In the genomic region with DNA sequence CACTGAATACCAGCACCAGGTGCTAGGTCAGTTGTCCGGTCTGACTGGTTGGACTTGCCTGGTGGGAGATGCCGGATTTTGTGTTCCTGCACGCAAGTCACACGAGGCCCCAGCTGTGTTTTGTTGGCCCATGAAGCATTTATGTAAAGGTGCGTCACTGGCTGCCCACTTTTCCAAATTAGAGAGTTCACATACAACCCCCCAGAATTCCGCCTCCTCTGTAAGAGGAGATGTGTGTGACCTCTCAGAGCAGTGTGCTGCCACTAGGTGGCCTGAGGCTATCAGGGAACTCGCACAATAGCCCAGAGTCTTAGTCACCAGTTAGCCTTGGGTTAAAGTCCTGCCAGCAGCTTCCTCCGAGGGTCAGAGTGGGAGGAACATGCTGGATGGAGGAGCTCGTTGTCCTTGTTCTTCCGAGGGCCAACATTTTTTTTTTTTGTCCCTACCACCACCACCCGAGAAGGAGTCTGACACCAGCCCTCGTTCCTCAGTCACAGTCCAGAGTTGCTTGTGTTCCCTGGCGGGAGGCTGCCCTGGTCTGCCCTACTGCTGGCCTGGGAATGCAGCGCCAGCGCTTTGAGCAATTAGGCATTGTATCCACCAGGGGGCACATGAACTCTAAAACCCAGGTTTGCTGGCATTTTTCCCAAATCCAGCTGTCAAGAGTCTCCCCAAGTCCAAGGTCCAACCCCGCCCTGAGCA, we compare ENCODE assay signal across 8 mouse cellular contexts. TPM values are rescaled to one million over a fixed set of nuclear protein-coding genes. Genes with fewer than 3 reads are reported as not detected.
A peak's percentile ranks its signal among the peaks of the same experiment; 100 is the strongest.
DNase-seq lines count a peak whose midpoint lies in the region; ATAC-seq and TF ChIP-seq lines count a peak whose summit lies in the region.

No protein-coding gene starts in this region.

- H3ac ChIP-seq in myocyte (ENCODE audit: control insufficient read depth, insufficient read length): no peak overlapping the region

- ATAC-seq in Patski: peak; percentile 58
- ATAC-seq in intestine, embryonic 15.5 days: peak; percentile 65
- ATAC-seq in limb, embryonic 15.5 days (ENCODE audit: insufficient number of reproducible peaks, low FRiP score, low TSS enrichment, low read depth): no peak

- peak overlapping the region; percentile 45 for H3K4me2 ChIP-seq in intestine, embryonic 15.5 days (replicated peaks)
- 0 out of 2 replicates have a peak overlapping the region, but pooled peaks have one; percentile 19 for H3K4me2 ChIP-seq in limb, embryonic 15.5 days
- H3K4me2 ChIP-seq in myocyte (ENCODE audit: low read depth): peak overlapping the region; percentile 79

- CTCF ChIA-PET in Patski (lab: Charles Lee): interaction anchor here (1.0 to 3.5 kb wide), 22 partner anchors 10 to 236 kb away, joined by 3 to 49 read pairs (median 4); a partner anchor contains a TSS

- WGBS in intestine, embryonic 15.5 days: 19% methylated on average over 16 of the region's 16 CpGs
- WGBS in limb, embryonic 15.5 days: 13% methylated on average over 16 of the region's 16 CpGs

- peaks cover 38% of the 10 kb centered on the region for H3K4me1 ChIP-seq in intestine, embryonic 15.5 days (replicated peaks)
- peaks cover 29% of the 10 kb centered on the region for H3K4me1 ChIP-seq in limb, embryonic 15.5 days
- peaks cover 8% of the 10 kb centered on the region for H3K4me1 ChIP-seq in testis, adult 2 months (ENCODE audit: control insufficient read depth, insufficient read depth, low read length)

- H3K36me3 ChIP-seq in intestine, embryonic 15.5 days: no peaks in the 10 kb centered on the region
- no peaks in the 10 kb centered on the region for H3K36me3 ChIP-seq in limb, embryonic 15.5 days
- peaks cover 16% of the 10 kb centered on the region for H3K36me3 ChIP-seq in myocyte (ENCODE audit: control insufficient read depth, insufficient read depth)
- no peaks in the 10 kb centered on the region for H3K36me3 ChIP-seq in testis, adult 2 months (ENCODE audit: control insufficient read depth, insufficient read depth, low read length)

- TF ChIP-seq CTCF in Patski (IDR thresholded peaks at IDR 0.05): no peak
- peak; percentile 43 for TF ChIP-seq CTCF in testis, adult 2 months (IDR thresholded peaks at IDR 0.05; ENCODE audit: control insufficient read depth, insufficient read depth, insufficient replicate concordance, low read depth, low read length)

- H3K9me3 ChIP-seq in intestine, embryonic 15.5 days: no peaks in the 10 kb centered on the region
- no peaks in the 10 kb centered on the region for H3K9me3 ChIP-seq in limb, embryonic 15.5 days

- H3K9ac ChIP-seq in intestine, embryonic 15.5 days: no peak overlapping the region
- no peak overlapping the region for H3K9ac ChIP-seq in limb, embryonic 15.5 days

- peak; percentile 90 for DNase-seq in 416B (ENCODE audit: low read depth)
- DNase-seq in Patski (ENCODE audit: low read depth, low spot score): no peak
- DNase-seq in embryo, embryonic 10.5 days (ENCODE audit: low spot score): peak; percentile 94
- DNase-seq in gastrocnemius, postnatal 4 days (ENCODE audit: low spot score in 2 of 2): peak; percentile 50 to 78

- H3K4me3 ChIP-seq in intestine, embryonic 15.5 days (replicated peaks): no peak overlapping the region
- no peak overlapping the region for H3K4me3 ChIP-seq in limb, embryonic 15.5 days
- no peak overlapping the region for H3K4me3 ChIP-seq in myocyte
- H3K4me3 ChIP-seq in testis, adult 2 months (ENCODE audit: control insufficient read depth, low read depth, low read length): no peak overlapping the region

- POLR2A ChIA-PET in Patski (lab: Charles Lee): interaction anchor here (1.1 to 1.7 kb wide), 3 partner anchors 12 to 28 kb away, joined by 3 to 5 read pairs (median 4); no protein-coding TSS in a partner anchor

- H3K27me3 ChIP-seq in Patski (no peaks in the 10 kb centered on the region), myocyte (ENCODE audit: control insufficient read depth, insufficient read depth, insufficient read length) (no peaks in the 10 kb centered on the region)
- H3K27me3 ChIP-seq in intestine, embryonic 15.5 days (replicated peaks): no peaks in the 10 kb centered on the region
- H3K27me3 ChIP-seq in limb, embryonic 15.5 days: peaks cover 8% of the 10 kb centered on the region; the same call in 1 of the 2 replicates
- H3K27me3 ChIP-seq in testis, adult 2 months (ENCODE audit: control insufficient read depth, insufficient read depth, low read length): no peaks in the 10 kb centered on the region

- peak; percentile 17 for TF ChIP-seq POLR2A in myocyte (IDR thresholded peaks at IDR 0.05; ENCODE audit: insufficient read length, low read depth)
- TF ChIP-seq POLR2A in testis, adult 2 months (IDR thresholded peaks at IDR 0.05; ENCODE audit: control insufficient read depth, low read depth, low read length): no peak

- in situ Hi-C loops in Patski (cut with MboI; ENCODE audit: low pct_unique_long_range_greater_than_20kb): no loop called here

- peak overlapping the region; percentile 58; the same call in 1 of the 2 replicates for H3K27ac ChIP-seq in intestine, embryonic 15.5 days
- peak overlapping the region; percentile 43; the same call in 1 of the 2 replicates for H3K27ac ChIP-seq in limb, embryonic 15.5 days
- no peak overlapping the region; the same call in 1 of the 2 replicates for H3K27ac ChIP-seq in testis, adult 2 months (ENCODE audit: control insufficient read depth, insufficient read depth, low read depth, low read length)

- H3K79me2 ChIP-seq in myocyte (ENCODE audit: control insufficient read depth, insufficient read depth): peaks cover 21% of the 10 kb centered on the region

TF ChIP-seq in myocyte, 11 proteins besides CTCF, POLR2A, EP300 and RAD21:
- no peak for TF ChIP-seq TCF3 (IDR thresholded peaks at IDR 0.05; ENCODE audit: insufficient read length, low read depth)
- no peak for TF ChIP-seq MAX (IDR thresholded peaks at IDR 0.05; ENCODE audit: low read depth)
- no peak for TF ChIP-seq MYOG (IDR thresholded peaks at IDR 0.05; ENCODE audit: control insufficient read depth in 1 of 3, insufficient read depth in 1 of 3, insufficient read length in 2 of 3, low read depth in 2 of 3)
- TF ChIP-seq POLR2AphosphoS2 (IDR thresholded peaks at IDR 0.05; ENCODE audit: insufficient read length, low read depth): no peak
- no peak for TF ChIP-seq SRF (IDR thresholded peaks at IDR 0.05; ENCODE audit: control insufficient read depth, insufficient read length, low read depth)
- no peak for TF ChIP-seq CEBPB (IDR thresholded peaks at IDR 0.05; ENCODE audit: insufficient read depth, poor library complexity, severe bottlenecking)
- no peak for TF ChIP-seq TCF12 (IDR thresholded peaks at IDR 0.05; ENCODE audit: insufficient read depth, poor library complexity, severe bottlenecking)
- no peak for TF ChIP-seq E2F4 (IDR thresholded peaks at IDR 0.05; ENCODE audit: insufficient read depth)
- no peak for TF ChIP-seq USF1 (IDR thresholded peaks at IDR 0.05; ENCODE audit: low read depth)
- no peak for TF ChIP-seq REST (IDR thresholded peaks at IDR 0.05; ENCODE audit: insufficient read depth, insufficient read length)
- no peak for TF ChIP-seq MYOD1 (IDR thresholded peaks at IDR 0.05; ENCODE audit: control insufficient read depth in 1 of 3, insufficient read length in 2 of 3, low read depth in 2 of 3)

RNA-seq across cellular contexts. Expression of a gene that starts 6.1 kb away (rescaled TPM):
- polyA plus RNA-seq in Patski (2021): 0.14 TPM
- under 1 TPM; 0.59 to 0.78 TPM for total RNA-seq in gastrocnemius, postnatal 4 days (2021)
- polyA plus RNA-seq in intestine, embryonic 15.5 days (2015; fragmentation: Nextera tagmentation; extraction: Ambion mirVana): 1.9 TPM in 2 replicates
- polyA plus RNA-seq in limb, embryonic 15.5 days (2015; fragmentation: Nextera tagmentation; extraction: Ambion mirVana): 0.96 and 1.1 TPM in 2 replicates
- not detected for polyA plus RNA-seq in myocyte (2012; fragmentation: generic; extraction: Trizol)
- 14.8 and 16.0 TPM in 2 replicates for polyA plus RNA-seq in testis, adult 2 months (2012; rRNA removed)

RNA-seq across cellular contexts. Expression of a gene that starts 6.5 kb away (rescaled TPM):
- 20.4 TPM for polyA plus RNA-seq in Patski (2021)
- total RNA-seq in gastrocnemius, postnatal 4 days (2021): 1 to 10 TPM; 2.2 to 3.8 TPM
- polyA plus RNA-seq in intestine, embryonic 15.5 days (2015; fragmentation: Nextera tagmentation; extraction: Ambion mirVana): 3.8 and 5.7 TPM in 2 replicates
- 2.4 and 3.3 TPM in 2 replicates for polyA plus RNA-seq in limb, embryonic 15.5 days (2015; fragmentation: Nextera tagmentation; extraction: Ambion mirVana)
- 14.3 TPM for polyA plus RNA-seq in myocyte (2012; fragmentation: generic; extraction: Trizol)
- polyA plus RNA-seq in testis, adult 2 months (2012; rRNA removed): 437 and 440 TPM in 2 replicates

RNA-seq across cellular contexts. Expression of a gene that starts 45.7 kb away (rescaled TPM):
- 25.7 TPM for polyA plus RNA-seq in Patski (2021)
- 10 to 100 TPM; 66.5 to 68.1 TPM for total RNA-seq in gastrocnemius, postnatal 4 days (2021)
- 19.2 and 22.5 TPM in 2 replicates for polyA plus RNA-seq in intestine, embryonic 15.5 days (2015; fragmentation: Nextera tagmentation; extraction: Ambion mirVana)
- polyA plus RNA-seq in limb, embryonic 15.5 days (2015; fragmentation: Nextera tagmentation; extraction: Ambion mirVana): 11.9 and 12.9 TPM in 2 replicates
- polyA plus RNA-seq in myocyte (2012; fragmentation: generic; extraction: Trizol): 23.1 TPM
- 5.3 and 5.4 TPM in 2 replicates for polyA plus RNA-seq in testis, adult 2 months (2012; rRNA removed)

Comparison
In these comparisons a context has a peak if more than half of its experiments do, and no peak if none do; other contexts are left out.
1. H3K4me2 ChIP-seq: peak in every context shown above with its lines; median percentile 79 in myocyte; 45 in intestine, embryonic 15.5 days; 19 in limb, embryonic 15.5 days.
2. RNA of a gene that starts 6.5 kb away (polyA plus RNA-seq): 437 to 440 TPM in testis, adult 2 months; 20.4 TPM in Patski (single experiment), 14.3 TPM in myocyte (single experiment), 3.8 to 5.7 TPM in intestine, embryonic 15.5 days and 2.4 to 3.3 TPM in limb, embryonic 15.5 days; every median in the first group is over 10 times any median in the second.